Mouse (Mus musculus) gastrocnemius, postnatal 10 days (tissue): ENCODE results near the gene Gm15013. TPM values are rescaled to one million over a fixed set of nuclear protein-coding genes. Genes with fewer than 3 reads are reported as not detected.
"Not testable (repeated sequence)": the region's sequence is repeated elsewhere in the genome, so short reads cannot be mapped to it uniquely, and the experiment has no call there.

Experiments
- DNase-seq: peaks from one replicate; pipeline ENCODE4 v3.0.0; 2021; ENCODE audit warnings: mixed read lengths
- long read RNA-seq, 2 experiments: library from polyadenylated mRNA; stranded (forward); transcript quantifications; one replicate each; pipeline ENCODE4 v2.0.0; 2021
- total RNA-seq, 2 experiments: library from RNA; stranded (reverse); gene quantifications; 2 replicates each; pipeline ENCODE4 v1.2.3; 2021

Gene Gm15013
- not detected for total RNA-seq
- long read RNA-seq, experiment 1, result 0 reads
- long read RNA-seq, experiment 2, result 0 reads

GRCm38 (mm10) chrX:139714381-139714780 is at the start of gene Gm15013:
TSS of gene Gm15013 (minus strand) at chrX:139714481.
- no peak for DNase-seq

GRCm38 (mm10) chrX:139762546-139762945 is 48.3 kb upstream of the Gm15013 start:
- peak; percentile 16 for DNase-seq

GRCm38 (mm10) chrX:139758634-139759033 is 44.4 kb upstream of the Gm15013 start:
- DNase-seq, result not testable (repeated sequence)

- peak; percentile 65 for DNase-seq
Observed at GRCm38 (mm10) chrX:139751855-139752254, 37.6 kb upstream of the Gm15013 start.

GRCm38 (mm10) chrX:139737066-139737465 is 22.8 kb upstream of the Gm15013 start:
- no peak for DNase-seq

GRCm38 (mm10) chrX:139730541-139730940 is 16.3 kb upstream of the Gm15013 start:
- no peak for DNase-seq

GRCm38 (mm10) chrX:139722350-139722749 is 8.1 kb upstream of the Gm15013 start:
- DNase-seq, result no peak

GRCm38 (mm10) chrX:139684775-139685695 is 29.2 kb downstream of the Gm15013 start, which contains the start of gene Tbc1d8b:
TSS of gene Tbc1d8b (plus strand) at chrX:139684996.
- DNase-seq, result peak; percentile 70

- DNase-seq, result no peak
Observed at GRCm38 (mm10) chrX:139684410-139684774, 29.9 kb downstream of the Gm15013 start.

- no peak for DNase-seq
Observed at GRCm38 (mm10) chrX:139665829-139666228, 48.5 kb downstream of the Gm15013 start.

Other genes starting within 250 kb of the Gm15013 start
- gene D330045A20Rik, start 234.1 kb downstream of the Gm15013 start, total RNA-seq, result under 1 TPM; 0.09 to 0.59 TPM
- gene Rnf128, start 151.2 kb downstream of the Gm15013 start, total RNA-seq, result 10 to 100 TPM; 14.8 to 17.3 TPM
- gene Tbc1d8b, start 29.5 kb downstream of the Gm15013 start, total RNA-seq, result 1 to 10 TPM; 5.5 to 5.9 TPM
- gene Ripply1, start 67.9 kb upstream of the Gm15013 start, total RNA-seq, result 1 to 10 TPM in 1 of 2 experiments, under 1 TPM in 1; 0.92 to 1.7 TPM
- gene Cldn2, start 86.3 kb upstream of the Gm15013 start, total RNA-seq, result under 1 TPM; 0.54 to 0.65 TPM
- gene Morc4, start 157.2 kb upstream of the Gm15013 start, total RNA-seq, result 10 to 100 TPM; 18.9 to 19.8 TPM